Mouse (Mus musculus) C2C12 (cell line): ENCODE measurements around the gene Mlip.

Experiments used
- CEBPB ChIP-seq: IDR thresholded peaks from one replicate; pipeline ENCODE4 v1.6.1; 2011; ENCODE audit warnings: low read depth, mild to moderate bottlenecking, control low read depth, moderate library complexity
- CTCF ChIP-seq: IDR thresholded peaks from one replicate; pipeline ENCODE4 v1.5.1; 2011; ENCODE audit not compliant: control insufficient read depth, insufficient read depth, insufficient read length
- FOSL1 ChIP-seq: IDR thresholded peaks from one replicate; pipeline ENCODE4 v1.8.0; 2011; ENCODE audit warnings: mild to moderate bottlenecking, low read length; ENCODE audit not compliant: poor library complexity, insufficient read depth, severe bottlenecking
- MAX ChIP-seq: IDR thresholded peaks from one replicate; pipeline ENCODE4 v1.6.1; 2011; ENCODE audit warnings: mild to moderate bottlenecking, control low read depth
- MYOD1 ChIP-seq: IDR thresholded peaks from one replicate; pipeline ENCODE4 v1.6.1; 2011; ENCODE audit warnings: low read depth; ENCODE audit not compliant: control insufficient read depth, insufficient read length
- MYOG ChIP-seq: IDR thresholded peaks from one replicate; pipeline ENCODE4 v1.6.1; 2011; ENCODE audit not compliant: control insufficient read depth, insufficient read length; ENCODE audit errors: extremely low read depth
- USF1 ChIP-seq: IDR thresholded peaks from one replicate; pipeline ENCODE4 v1.6.1; 2011; ENCODE audit warnings: low read depth, mild to moderate bottlenecking, control low read depth, moderate library complexity

DNA sequence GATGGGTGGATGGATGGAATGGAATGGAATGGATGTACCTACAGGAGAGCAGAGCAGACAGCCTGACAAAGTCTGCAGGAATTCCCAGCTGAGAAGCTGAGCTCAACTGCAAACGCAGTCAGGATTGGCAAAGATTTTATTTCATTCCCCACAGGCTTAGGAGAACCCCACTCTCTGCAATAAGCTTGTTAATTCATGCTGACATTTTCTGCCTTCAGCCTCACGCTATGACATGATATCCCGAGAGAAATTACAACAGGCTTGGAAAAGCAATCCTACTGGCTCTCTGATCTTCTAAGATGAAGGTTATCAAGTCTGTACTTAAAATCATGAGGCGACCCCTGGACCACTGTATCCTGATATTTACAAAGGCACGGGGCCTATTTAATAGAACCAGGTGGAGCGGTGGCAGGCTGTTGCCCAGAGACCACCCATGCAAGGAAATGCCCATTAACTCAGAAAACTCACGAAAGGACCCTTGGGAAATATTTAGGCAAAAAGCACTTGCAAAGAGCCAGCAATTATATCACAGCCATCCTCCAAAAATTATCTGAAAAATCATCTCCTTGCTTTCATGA is 13.1 kb downstream of the Mlip start:
- TF ChIP-seq CTCF (no peak), MYOG (no peak), MAX (no peak), MYOD1 (no peak), FOSL1 (no peak), CEBPB (no peak), USF1 (no peak)
